Mouse (Mus musculus) cortical plate, adult 2 months (tissue): Measurements from ENCODE around the gene Kbtbd13.
A peak's percentile ranks its signal among the peaks of the same experiment; 100 is the strongest.

Experiments used
- CTCF ChIP-seq: fragments of 200-500 bp; IDR thresholded peaks from 2 replicates; pipeline ENCODE4 v1.5.1; 2011; ENCODE audit warnings: mild to moderate bottlenecking, control low read depth, low read length; ENCODE audit not compliant: insufficient read depth; ENCODE audit errors: extremely low read depth
- POLR2A ChIP-seq: fragments of 200-500 bp; IDR thresholded peaks from 2 replicates; pipeline ENCODE4 v1.6.1; 2011; ENCODE audit warnings: mild to moderate bottlenecking, low read length, control low read depth; ENCODE audit not compliant: insufficient read depth; ENCODE audit errors: extremely low read depth

DNA sequence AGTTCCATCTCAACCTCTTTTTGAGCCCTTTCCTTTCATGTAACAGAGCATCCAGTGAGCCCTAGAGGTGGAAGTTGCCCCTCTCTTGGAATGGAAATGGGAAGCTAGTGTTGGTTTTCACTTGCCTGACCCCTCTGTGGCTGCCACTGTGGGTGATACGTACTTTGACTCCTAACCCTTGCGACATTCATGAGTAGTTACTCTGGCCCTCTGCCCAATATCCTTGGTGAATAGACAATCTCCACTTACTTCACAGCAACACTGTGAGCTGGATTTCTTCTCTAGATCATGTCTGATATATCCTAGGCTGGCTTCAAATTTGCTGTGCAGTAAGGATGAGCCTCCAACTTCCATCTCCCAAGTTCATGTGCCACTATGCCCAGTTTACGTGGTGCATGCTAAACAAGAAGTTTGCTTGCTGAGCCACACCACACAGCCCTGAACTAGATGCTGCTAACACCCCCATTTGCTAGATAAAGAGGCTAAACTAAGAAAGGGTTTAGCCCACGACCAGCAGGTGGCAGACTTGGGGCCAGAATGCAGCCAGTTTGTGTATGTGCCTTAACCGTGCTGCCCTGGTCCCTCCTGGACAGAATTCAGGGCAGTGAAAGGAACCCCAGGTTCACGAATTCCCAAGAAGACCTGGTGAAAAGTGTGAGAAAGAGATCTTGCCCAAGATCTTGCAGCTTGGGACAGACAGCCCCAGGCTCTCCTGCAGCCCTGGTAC is 1.3 kb upstream of the Kbtbd13 start:
- TF ChIP-seq POLR2A (no peak), CTCF (peak; percentile 75)
